Mouse (Mus musculus): ENCODE measurements around the gene Nvl. TPM values are rescaled to one million over a fixed set of nuclear protein-coding genes. Genes with fewer than 3 reads are reported as not detected.

The Nvl gene
- 38.1 and 38.8 TPM in 2 replicates for polyA plus RNA-seq (2014; fragmentation: Nextera tagmentation; extraction: Ambion mirVana)

DNA sequence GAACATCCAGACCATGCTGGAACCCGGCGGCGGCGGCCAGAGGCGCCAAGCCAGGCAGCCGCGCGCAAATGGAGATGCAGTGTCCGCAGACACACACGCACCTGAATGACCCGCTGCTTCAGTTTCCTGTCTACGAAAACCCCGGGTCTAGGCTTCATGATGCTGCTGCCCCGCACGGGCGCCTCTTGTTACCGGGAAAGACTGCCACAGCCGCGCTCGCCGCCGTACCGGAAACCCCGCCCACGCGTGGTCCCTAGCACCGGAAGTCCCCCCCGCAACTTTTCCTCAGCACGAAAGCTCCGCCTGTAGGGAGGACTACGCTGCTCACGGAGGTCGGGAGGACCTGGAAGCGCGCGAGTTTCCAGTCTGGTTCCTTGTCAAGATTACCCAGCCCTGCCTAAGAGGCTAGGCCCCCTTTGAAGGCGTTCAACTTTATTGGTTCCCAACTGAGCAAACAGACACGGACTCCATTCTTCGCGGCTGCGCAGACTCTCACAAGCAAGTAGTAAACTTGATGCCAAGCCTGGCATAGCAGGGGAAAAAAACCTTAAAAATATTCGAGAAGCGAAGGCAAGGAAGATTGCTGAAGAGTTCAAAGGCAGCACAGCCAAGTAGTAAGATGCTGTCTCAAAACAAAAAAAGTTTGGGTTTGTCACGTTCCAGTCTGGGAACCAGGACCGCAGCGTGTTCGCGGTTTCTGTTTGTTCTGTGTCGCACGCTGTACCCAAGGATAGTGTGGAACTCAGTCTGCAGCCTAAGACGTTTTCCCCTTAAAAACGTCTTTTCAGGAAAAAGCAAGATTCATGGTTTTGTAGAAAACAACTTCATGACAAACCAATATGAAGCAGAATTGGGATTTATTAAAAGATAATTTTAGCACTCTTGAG lies at the start of gene Nvl, which contains the start of gene Cnih4:
Gene Nvl (minus strand): TSS at position 255 of the 887 bp plus-strand sequence.
Gene Cnih4 (plus strand): TSS at position 744 of the 887 bp plus-strand sequence.
- peak within 1 kb of the TSS; percentile 89 for H3K4me3 ChIP-seq (ENCODE audit: low read depth, low read length)
- peak within 1 kb of the TSS; percentile 91 for H3K27ac ChIP-seq (ENCODE audit: low read depth, low read length)
- no peaks in the 10 kb centered on the region for H3K27me3 ChIP-seq (replicated peaks; ENCODE audit: control insufficient read depth, insufficient read depth, low read length)
- WGBS = under 1% methylated on average over 52 of the region's 52 CpGs
- peak within 1 kb of the TSS; percentile 70 for H3K4me2 ChIP-seq
- H3K9me3 ChIP-seq (ENCODE audit: control insufficient read depth, low read length) = no peaks in the 10 kb centered on the region
- H3K9ac ChIP-seq (ENCODE audit: low read depth, low read length) = peak within 1 kb of the TSS; percentile 86
- peaks cover 13% of the 10 kb centered on the region for H3K4me1 ChIP-seq (replicated peaks; ENCODE audit: control insufficient read depth, insufficient read depth, low read length)
- H3K36me3 ChIP-seq (ENCODE audit: control insufficient read depth, insufficient read depth, low read length) = peaks cover 8% of the 10 kb centered on the region; the same call in 1 of the 2 replicates
- ATAC-seq (replicated peaks; ENCODE audit: low FRiP score) (peak; percentile 97), DNase-seq (ENCODE audit: low spot score) (peak; percentile 98)

DNA sequence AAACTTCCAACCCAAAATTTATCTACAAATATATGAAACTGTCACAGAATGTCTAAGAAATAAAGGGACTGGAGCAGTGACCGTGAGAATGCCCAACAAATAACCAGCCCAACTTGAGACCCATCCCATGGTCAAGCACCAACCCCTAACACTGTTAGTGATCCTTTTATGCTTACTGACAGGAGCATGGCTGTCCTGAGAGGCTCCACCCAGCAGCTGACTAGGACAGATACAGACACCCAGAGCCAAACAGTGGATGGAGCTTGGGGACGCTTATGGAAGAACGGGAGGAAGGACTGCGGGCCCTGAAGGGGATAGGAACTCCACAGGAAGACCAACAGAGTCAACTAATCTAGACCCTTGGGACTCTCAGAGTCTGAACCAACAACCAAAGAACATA lies 44.9 kb upstream of the Nvl start:
- peaks cover 56% of the 10 kb centered on the region for H3K36me3 ChIP-seq (ENCODE audit: control insufficient read depth, insufficient read depth, low read length)
- peak; percentile 65; the same call in 1 of the 2 replicates for ATAC-seq (replicated peaks; ENCODE audit: low FRiP score)
- H3K9ac ChIP-seq (ENCODE audit: low read depth, low read length) = no peak overlapping the region
- no peaks in the 10 kb centered on the region for H3K27me3 ChIP-seq (replicated peaks; ENCODE audit: control insufficient read depth, insufficient read depth, low read length)
- no peak overlapping the region for H3K4me2 ChIP-seq
- no peak overlapping the region for H3K4me3 ChIP-seq (ENCODE audit: low read depth, low read length)
- H3K4me1 ChIP-seq (replicated peaks; ENCODE audit: control insufficient read depth, insufficient read depth, low read length) = no peaks in the 10 kb centered on the region
- H3K9me3 ChIP-seq (ENCODE audit: control insufficient read depth, low read length) = no peaks in the 10 kb centered on the region
- DNase-seq (ENCODE audit: low spot score) = no peak
- no peak overlapping the region for H3K27ac ChIP-seq (ENCODE audit: low read depth, low read length)
- 69% methylated on average over 4 of the region's 4 CpGs for WGBS

DNA sequence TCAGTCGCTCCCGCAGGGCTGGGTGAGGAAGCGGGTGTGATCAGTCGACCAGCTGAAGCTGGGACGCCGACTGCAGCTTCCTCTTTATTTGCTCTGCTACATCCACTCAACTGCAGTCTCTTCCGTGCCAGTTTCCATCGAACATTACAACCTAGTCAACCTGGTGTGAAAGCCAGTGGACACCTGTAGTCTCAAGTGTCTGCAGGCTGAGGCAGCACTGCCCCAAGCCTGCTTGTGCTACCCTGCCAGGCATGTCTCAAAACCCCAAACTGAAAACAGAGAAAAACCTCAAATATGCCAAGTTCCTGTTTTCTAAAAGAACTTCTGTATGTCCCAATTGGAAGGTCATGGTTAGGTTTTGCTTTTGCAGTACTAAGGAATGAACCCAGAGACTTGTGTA lies 26.2 kb upstream of the Nvl start:
- Histone ChIP-seq H3K9ac (ENCODE audit: low read depth, low read length) (no peak overlapping the region), H3K27ac (ENCODE audit: low read depth, low read length) (no peak overlapping the region), H3K4me3 (ENCODE audit: low read depth, low read length) (no peak overlapping the region), H3K4me2 (no peak overlapping the region), H3K36me3 (ENCODE audit: control insufficient read depth, insufficient read depth, low read length) (peaks cover 7% of the 10 kb centered on the region), H3K27me3 (replicated peaks; ENCODE audit: control insufficient read depth, insufficient read depth, low read length) (no peaks in the 10 kb centered on the region), H3K9me3 (ENCODE audit: control insufficient read depth, low read length) (no peaks in the 10 kb centered on the region), H3K4me1 (replicated peaks; ENCODE audit: control insufficient read depth, insufficient read depth, low read length) (no peaks in the 10 kb centered on the region)
- DNase-seq (ENCODE audit: low spot score) = no peak
- WGBS = 55% methylated on average over 8 of the region's 8 CpGs
- ATAC-seq (replicated peaks; ENCODE audit: low FRiP score) = no peak

DNA sequence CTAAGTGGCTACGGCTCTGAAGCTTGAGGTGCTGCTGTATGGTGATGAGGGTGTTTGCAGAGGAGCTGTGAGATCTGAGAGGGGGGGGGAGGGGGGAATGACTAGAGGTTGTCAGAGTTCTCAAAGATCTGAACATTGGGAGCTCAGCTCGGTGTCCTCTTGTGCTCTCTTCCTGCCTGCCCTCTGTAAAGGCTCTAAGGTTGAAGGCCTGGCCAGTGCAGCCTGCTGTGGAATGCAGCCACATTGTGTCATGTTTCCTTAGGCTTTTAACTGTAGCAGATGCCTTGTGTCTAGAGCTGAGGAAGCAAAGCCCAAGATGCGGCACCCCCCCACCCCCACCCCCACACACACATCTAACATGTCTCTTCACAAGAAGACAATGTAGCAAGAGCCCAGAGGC lies 24.4 kb upstream of the Nvl start:
- peaks cover 9% of the 10 kb centered on the region for H3K36me3 ChIP-seq (ENCODE audit: control insufficient read depth, insufficient read depth, low read length)
- 84% methylated on average over 3 of the region's 3 CpGs for WGBS

DNA sequence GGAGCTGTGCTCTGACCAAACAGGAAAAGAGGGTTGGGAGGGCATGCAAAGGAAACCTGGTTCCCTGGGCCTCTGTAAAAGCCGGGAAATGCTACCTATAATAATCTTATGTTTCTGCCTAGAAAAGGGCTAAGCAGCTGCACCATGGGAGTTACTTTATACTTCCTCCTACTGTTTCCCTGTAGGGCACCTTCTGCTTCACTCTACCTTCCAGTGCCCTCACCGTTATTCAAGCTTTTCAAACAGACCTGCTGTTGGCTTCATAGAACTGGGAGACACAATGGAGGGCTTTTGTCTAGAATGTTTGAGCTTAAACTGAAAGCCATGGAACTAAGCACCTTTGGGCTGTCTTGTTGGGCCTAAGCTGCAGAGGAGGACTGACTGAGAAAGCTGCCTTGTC lies 23.8 kb upstream of the Nvl start:
- ATAC-seq (replicated peaks; ENCODE audit: low FRiP score) (no peak), DNase-seq (ENCODE audit: low spot score) (no peak)
- Histone ChIP-seq H3K36me3 (ENCODE audit: control insufficient read depth, insufficient read depth, low read length) (peaks cover 9% of the 10 kb centered on the region), H3K4me2 (no peak overlapping the region), H3K27me3 (replicated peaks; ENCODE audit: control insufficient read depth, insufficient read depth, low read length) (no peaks in the 10 kb centered on the region), H3K4me3 (ENCODE audit: low read depth, low read length) (no peak overlapping the region), H3K9ac (ENCODE audit: low read depth, low read length) (no peak overlapping the region), H3K4me1 (replicated peaks; ENCODE audit: control insufficient read depth, insufficient read depth, low read length) (no peaks in the 10 kb centered on the region), H3K9me3 (ENCODE audit: control insufficient read depth, low read length) (no peaks in the 10 kb centered on the region), H3K27ac (ENCODE audit: low read depth, low read length) (no peak overlapping the region)
- WGBS = 75% methylated on average over 2 of the region's 2 CpGs

More for the DNA sequence above, 24.4 kb upstream of the Nvl start:
- ATAC-seq (replicated peaks; ENCODE audit: low FRiP score) = no peak
- Histone ChIP-seq H3K9ac (ENCODE audit: low read depth, low read length) (no peak overlapping the region), H3K27ac (ENCODE audit: low read depth, low read length) (no peak overlapping the region), H3K4me2 (no peak overlapping the region), H3K4me1 (replicated peaks; ENCODE audit: control insufficient read depth, insufficient read depth, low read length) (no peaks in the 10 kb centered on the region), H3K9me3 (ENCODE audit: control insufficient read depth, low read length) (no peaks in the 10 kb centered on the region), H3K27me3 (replicated peaks; ENCODE audit: control insufficient read depth, insufficient read depth, low read length) (no peaks in the 10 kb centered on the region), H3K4me3 (ENCODE audit: low read depth, low read length) (no peak overlapping the region)
- DNase-seq (ENCODE audit: low spot score) = no peak

DNA sequence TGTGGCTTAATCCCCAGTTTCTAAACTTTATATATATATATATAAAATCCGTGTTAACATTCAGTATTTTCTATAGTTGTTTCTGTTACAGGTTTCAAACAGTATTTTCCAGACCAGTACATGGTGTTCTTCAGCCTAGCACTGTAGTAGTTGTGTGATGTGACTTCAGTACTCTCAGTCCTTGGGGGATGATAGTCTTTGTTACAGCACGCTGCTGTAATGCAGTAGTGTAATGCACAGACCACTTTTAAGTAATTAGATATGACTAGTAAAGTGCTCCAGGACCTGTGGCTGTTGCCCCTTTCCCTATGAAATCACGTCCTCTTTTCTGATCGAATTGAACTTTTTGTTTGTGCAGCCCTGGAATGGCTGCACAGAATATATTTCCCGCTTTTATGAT lies 7.5 kb upstream of the Nvl start:
- ATAC-seq (replicated peaks; ENCODE audit: low FRiP score) (no peak), DNase-seq (ENCODE audit: low spot score) (no peak)
- Histone ChIP-seq H3K4me2 (peak overlapping the region; percentile 68), H3K4me3 (ENCODE audit: low read depth, low read length) (peak overlapping the region; percentile 88), H3K9me3 (ENCODE audit: control insufficient read depth, low read length) (no peaks in the 10 kb centered on the region), H3K27ac (ENCODE audit: low read depth, low read length) (no peak overlapping the region), H3K36me3 (ENCODE audit: control insufficient read depth, insufficient read depth, low read length) (no peaks in the 10 kb centered on the region), H3K27me3 (replicated peaks; ENCODE audit: control insufficient read depth, insufficient read depth, low read length) (no peaks in the 10 kb centered on the region), H3K4me1 (replicated peaks; ENCODE audit: control insufficient read depth, insufficient read depth, low read length) (peaks cover 13% of the 10 kb centered on the region), H3K9ac (ENCODE audit: low read depth, low read length) (peak overlapping the region; percentile 89)
- WGBS = 37% methylated on average over 5 of the region's 5 CpGs

DNA sequence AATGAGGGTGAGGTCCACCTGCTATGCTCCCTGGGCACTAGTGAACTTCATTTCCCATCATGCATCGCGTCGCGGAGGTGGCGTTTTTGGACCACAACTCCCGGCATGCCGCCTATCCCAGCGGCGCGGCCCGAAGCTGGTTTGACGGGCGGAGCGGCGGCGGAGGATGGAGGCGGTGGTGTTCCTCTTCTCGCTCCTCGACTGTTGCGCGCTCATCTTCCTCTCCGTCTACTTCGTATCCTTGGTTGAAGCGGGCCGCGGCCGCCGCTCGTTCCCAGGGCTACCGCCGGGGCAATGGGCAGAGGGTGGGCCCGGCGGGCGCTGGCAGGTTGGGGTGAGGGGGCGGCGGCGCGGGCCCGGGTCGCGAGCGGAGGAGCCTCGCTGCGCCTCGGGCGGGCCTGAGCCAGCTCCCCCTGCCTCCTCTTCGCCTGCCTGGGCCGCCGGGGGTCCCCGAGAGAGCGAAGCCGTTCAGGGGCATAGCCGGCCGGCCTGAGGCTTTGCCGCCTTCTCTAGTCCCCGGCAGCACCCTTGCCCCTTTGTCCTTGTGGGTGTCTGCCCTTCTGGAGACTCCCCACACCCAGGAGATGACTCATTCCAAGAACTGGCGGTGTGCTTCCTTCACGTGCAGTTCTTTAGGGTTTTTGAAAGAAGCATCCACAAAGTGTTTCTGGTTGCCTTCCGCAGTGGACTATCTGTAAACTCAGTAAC lies 7.0 kb upstream of the Nvl start:
- Histone ChIP-seq H3K4me2 (peak overlapping the region; percentile 68), H3K4me3 (ENCODE audit: low read depth, low read length) (peak overlapping the region; percentile 88), H3K27me3 (replicated peaks; ENCODE audit: control insufficient read depth, insufficient read depth, low read length) (no peaks in the 10 kb centered on the region), H3K27ac (ENCODE audit: low read depth, low read length) (peak overlapping the region; percentile 53), H3K36me3 (ENCODE audit: control insufficient read depth, insufficient read depth, low read length) (no peaks in the 10 kb centered on the region), H3K9ac (ENCODE audit: low read depth, low read length) (peak overlapping the region; percentile 89), H3K9me3 (ENCODE audit: control insufficient read depth, low read length) (no peaks in the 10 kb centered on the region), H3K4me1 (replicated peaks; ENCODE audit: control insufficient read depth, insufficient read depth, low read length) (peaks cover 13% of the 10 kb centered on the region)
- under 1% methylated on average over 59 of the region's 59 CpGs for WGBS
- ATAC-seq (replicated peaks; ENCODE audit: low FRiP score) (peak; percentile 84), DNase-seq (ENCODE audit: low spot score) (peak; percentile 85)

DNA sequence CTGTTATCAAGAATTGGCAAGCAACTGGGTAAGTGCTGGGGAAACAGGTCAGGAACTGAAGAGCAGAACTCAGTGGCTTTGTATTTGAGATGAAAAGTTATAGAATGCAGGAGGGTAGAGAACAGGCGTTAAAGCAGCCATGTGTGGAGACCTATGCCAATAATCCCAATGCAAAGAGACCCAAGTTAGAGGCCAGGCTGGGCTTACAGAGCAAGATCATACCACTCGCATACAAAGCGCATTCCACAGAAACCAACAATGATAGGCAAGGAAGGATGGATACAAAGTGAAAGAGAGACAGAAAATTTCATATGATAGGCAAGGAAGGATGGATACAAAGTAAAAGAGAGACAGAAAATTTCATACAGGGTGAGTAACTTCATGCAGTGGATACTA lies 6.4 kb upstream of the Nvl start:
- no peak for DNase-seq (ENCODE audit: low spot score)
- Histone ChIP-seq H3K4me2 (peak overlapping the region; percentile 12; the same call in 1 of the 2 replicates), H3K4me3 (ENCODE audit: low read depth, low read length) (peak overlapping the region; percentile 88), H3K9me3 (ENCODE audit: control insufficient read depth, low read length) (no peaks in the 10 kb centered on the region), H3K4me1 (replicated peaks; ENCODE audit: control insufficient read depth, insufficient read depth, low read length) (peaks cover 13% of the 10 kb centered on the region), H3K36me3 (ENCODE audit: control insufficient read depth, insufficient read depth, low read length) (no peaks in the 10 kb centered on the region), H3K27ac (ENCODE audit: low read depth, low read length) (no peak overlapping the region), H3K9ac (ENCODE audit: low read depth, low read length) (no peak overlapping the region), H3K27me3 (replicated peaks; ENCODE audit: control insufficient read depth, insufficient read depth, low read length) (no peaks in the 10 kb centered on the region)
- WGBS = 65% methylated on average over 3 of the region's 3 CpGs
- peak; percentile 7; the same call in 1 of the 2 replicates for ATAC-seq (replicated peaks; ENCODE audit: low FRiP score)
